Mouse (Mus musculus): ENCODE data around the gene Fkbp8.

DNA sequence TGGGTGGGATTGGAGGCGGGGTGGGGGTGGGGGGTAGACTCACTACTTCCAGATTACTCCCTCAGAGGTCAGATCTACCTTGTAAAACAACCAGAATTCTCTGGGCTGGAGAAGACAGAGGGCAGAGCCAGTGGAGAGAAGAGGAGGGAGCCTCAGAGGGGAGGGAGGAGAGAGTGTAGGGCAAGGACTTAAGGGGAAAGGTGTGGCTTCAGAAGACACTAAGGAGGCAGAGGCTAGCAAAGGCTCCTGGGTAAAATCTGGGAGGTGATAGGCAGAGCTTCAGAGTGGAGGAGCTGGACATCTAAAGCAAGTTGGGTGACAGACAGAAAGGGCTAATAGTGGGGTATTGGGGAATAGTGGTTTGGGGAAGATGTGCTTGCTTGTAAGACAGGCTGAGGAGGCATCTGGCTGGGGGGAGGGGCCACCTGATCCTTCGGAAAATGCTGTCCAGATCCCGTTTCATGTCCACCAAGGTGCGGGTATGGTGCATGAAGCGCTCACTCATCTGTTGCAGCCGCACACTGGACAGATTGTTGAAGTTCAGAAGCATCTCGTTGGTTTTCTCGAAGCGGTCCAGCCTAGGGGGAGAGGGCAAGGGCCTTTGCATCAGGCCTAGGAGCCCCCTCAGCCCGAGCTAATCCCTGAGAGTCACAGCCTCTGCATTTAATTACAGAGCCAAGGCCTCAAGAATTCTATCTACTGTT, 9.4 kb upstream of the Fkbp8 start:
- TF ChIP-seq CTCF (conservative IDR thresholded peaks at IDR 0.05; ENCODE audit: low read length) (no peak), POU5F1 (IDR thresholded peaks at IDR 0.05; ENCODE audit: borderline replicate concordance, low read length) (no peak), NANOG (IDR thresholded peaks at IDR 0.05; ENCODE audit: borderline replicate concordance, low read length) (no peak)

Measured in E14TG2a.4 (cell line).